Mouse (Mus musculus) ovary, adult 18-20 months (tissue): ENCODE measurements around the gene Ebf3.

Experiments used
- DNase-seq: peaks from one replicate; pipeline ENCODE4 v3.0.0; 2022; ENCODE audit warnings: low spot score, mixed read lengths

The Ebf3 gene

GRCm38 (mm10) chr7:137206770-137207285 lies 107.4 kb downstream of the Ebf3 start:
- no peak for DNase-seq

- no peak for DNase-seq
These were observed 114.7 kb downstream of the Ebf3 start for GRCm38 (mm10) chr7:137199533-137199932.

DNA sequence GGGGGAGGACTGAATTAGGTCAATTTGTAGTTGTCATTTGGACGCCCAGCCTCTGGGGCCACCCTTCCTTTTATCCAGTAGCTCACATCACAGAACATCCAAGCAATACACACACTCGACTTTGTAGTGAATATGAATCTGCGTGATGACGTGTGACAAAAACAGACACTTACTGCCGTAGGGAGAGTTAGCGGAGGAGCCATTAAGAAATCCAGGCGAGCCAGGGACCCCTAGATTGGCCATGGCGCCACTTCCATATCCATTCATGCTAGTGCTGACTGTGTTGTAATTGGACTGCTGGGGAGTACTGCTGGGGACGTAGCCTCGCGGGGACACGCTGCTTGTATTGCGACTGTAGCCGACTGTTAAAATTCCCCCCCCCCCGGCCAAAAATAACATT lies 115.3 kb downstream of the Ebf3 start:
- DNase-seq: no peak

- peak; percentile 54 for DNase-seq
These were observed 116.9 kb downstream of the Ebf3 start for GRCm38 (mm10) chr7:137197118-137198030.

DNA sequence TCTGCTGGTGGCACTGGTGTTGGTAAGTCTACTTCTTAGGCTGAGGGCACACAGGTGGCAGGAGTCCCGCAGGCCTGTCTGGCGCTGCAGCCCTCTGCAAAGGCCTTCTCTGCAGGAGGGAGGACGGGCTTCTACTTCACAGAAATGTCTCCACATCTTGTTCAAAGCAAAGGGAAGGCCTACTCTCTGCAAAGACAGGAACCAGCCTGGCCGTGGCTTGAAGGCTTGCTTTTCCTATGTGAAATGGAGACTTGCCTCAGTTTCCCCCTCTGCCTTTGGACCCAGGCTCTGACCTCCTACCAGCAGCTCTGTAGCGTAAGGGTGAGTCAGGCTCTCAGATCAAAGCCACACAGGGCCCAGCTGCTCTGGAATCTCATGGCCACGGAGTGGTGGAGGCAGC lies 117.7 kb downstream of the Ebf3 start:
- DNase-seq: no peak

- no peak for DNase-seq
These were observed 121.4 kb downstream of the Ebf3 start for GRCm38 (mm10) chr7:137192776-137193278.

- DNase-seq: no peak
These were observed 122.4 kb downstream of the Ebf3 start for GRCm38 (mm10) chr7:137191889-137192288.

DNA sequence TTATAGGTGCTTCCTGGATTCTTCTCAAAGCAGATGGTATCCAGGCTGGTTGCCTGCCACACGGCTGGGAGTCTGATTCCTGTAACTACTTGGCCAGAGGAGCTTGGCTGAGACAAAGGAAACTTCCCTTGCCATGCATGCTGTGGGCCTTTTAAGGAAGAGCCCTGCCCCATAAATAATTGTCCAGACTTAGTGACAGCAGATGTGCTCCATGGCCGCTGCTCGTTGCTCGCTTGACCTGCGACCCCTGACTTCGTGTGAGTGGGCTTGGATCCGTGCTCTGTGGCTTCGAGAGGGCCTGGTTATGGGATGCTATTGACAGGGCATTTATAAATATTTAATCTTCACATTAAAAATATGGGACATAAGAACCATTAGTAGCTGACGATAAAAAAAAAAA lies 142.0 kb downstream of the Ebf3 start:
- DNase-seq: no peak

- no peak for DNase-seq
These were observed 155.2 kb downstream of the Ebf3 start for GRCm38 (mm10) chr7:137159086-137159485.

DNA sequence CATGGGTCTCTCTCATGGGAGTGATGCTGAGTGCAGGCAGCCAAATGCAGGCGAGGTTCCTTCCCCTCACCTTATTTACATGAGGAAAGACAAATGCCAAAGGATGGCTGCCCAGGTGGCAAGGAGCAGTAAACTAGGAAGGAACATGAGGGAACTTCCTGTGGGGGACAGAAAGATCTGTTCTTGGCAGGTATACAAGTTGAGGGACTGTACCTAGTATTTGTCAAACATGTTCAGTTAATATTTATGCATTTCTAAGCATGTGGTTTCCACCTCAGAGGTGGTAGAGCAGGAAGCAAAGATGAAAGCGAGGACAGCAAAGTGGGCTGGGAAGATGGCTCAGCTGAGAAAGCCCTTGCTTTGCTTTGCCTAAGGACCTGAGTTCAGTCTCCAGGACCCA lies 159.6 kb downstream of the Ebf3 start:
- no peak for DNase-seq

DNA sequence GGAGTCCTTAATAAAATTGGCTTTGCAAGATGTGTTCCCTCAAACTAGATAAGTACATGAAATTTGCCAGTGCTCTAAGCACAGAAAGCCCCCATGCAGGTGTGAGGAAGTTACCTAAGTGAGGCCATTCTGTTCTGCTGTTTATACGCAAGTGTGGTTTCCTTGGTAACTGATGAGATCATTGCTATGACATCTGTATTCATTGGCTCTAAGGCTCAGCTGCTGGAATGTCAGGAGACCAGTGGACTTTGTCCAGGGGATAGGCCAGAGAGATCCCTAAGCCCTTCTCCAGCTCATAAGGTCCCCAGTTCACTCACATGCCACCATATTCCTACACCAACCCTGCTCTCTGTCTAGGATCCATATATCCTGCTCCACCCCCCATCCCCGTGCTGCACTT lies 162.4 kb downstream of the Ebf3 start:
- no peak for DNase-seq

- DNase-seq: no peak
These were observed 167.1 kb downstream of the Ebf3 start for GRCm38 (mm10) chr7:137147101-137147500.
